Mouse (Mus musculus) testis, adult 2 months (tissue): ENCODE results near the gene Megf8. TPM values are rescaled to one million over a fixed set of nuclear protein-coding genes. Genes with fewer than 3 reads are reported as not detected.
A peak's percentile ranks its signal among the peaks of the same experiment; 100 is the strongest.

Source experiments
- H3K27ac ChIP-seq: fragments of 200-500 bp; 2 replicates; pipeline ENCODE4 v1.5.1; 2012; ENCODE audit warnings: low read depth, low read length; ENCODE audit not compliant: control insufficient read depth, insufficient read depth
- H3K27me3 ChIP-seq: fragments of 200-500 bp; 2 replicates; pipeline ENCODE4 v1.6.1; 2012; ENCODE audit warnings: mild to moderate bottlenecking, low read length, moderate library complexity; ENCODE audit not compliant: control insufficient read depth, insufficient read depth
- H3K36me3 ChIP-seq: fragments of 200-500 bp; 2 replicates; pipeline ENCODE4 v1.6.1; 2012; ENCODE audit warnings: mild to moderate bottlenecking, low read length; ENCODE audit not compliant: control insufficient read depth, insufficient read depth
- H3K4me1 ChIP-seq: fragments of 200-500 bp; 2 replicates; pipeline ENCODE4 v1.6.1; 2012; ENCODE audit warnings: low read length; ENCODE audit not compliant: control insufficient read depth, insufficient read depth
- H3K4me3 ChIP-seq: fragments of 200-500 bp; 2 replicates; pipeline ENCODE4 v1.5.1; 2012; ENCODE audit warnings: low read depth, mild to moderate bottlenecking, low read length, moderate library complexity, mixed read lengths; ENCODE audit not compliant: control insufficient read depth
- CTCF ChIP-seq: fragments of 200-500 bp; IDR thresholded peaks from 2 replicates; pipeline ENCODE4 v1.5.1; 2012; ENCODE audit warnings: low read depth, mild to moderate bottlenecking, inconsistent platforms, low read length, moderate library complexity; ENCODE audit not compliant: control insufficient read depth, insufficient read depth, insufficient replicate concordance
- POLR2A ChIP-seq: fragments of 200-500 bp; IDR thresholded peaks from 2 replicates; pipeline ENCODE4 v1.6.1; 2012; ENCODE audit warnings: low read depth, mild to moderate bottlenecking, inconsistent platforms, low read length, moderate library complexity; ENCODE audit not compliant: control insufficient read depth
- polyA plus RNA-seq: library from polyadenylated mRNA; depleted of rRNA; stranded (reverse); fragments of >200 nt; gene quantifications from 2 replicates; pipeline ENCODE4 v1.2.3, GENCODE M21; 2012

Megf8 gene
- polyA plus RNA-seq, 1 experiment = 17.0 TPM

GRCm38 (mm10) chr7:25365937-25366625 is 49.1 kb downstream of the Megf8 start:
- no peak for TF ChIP-seq POLR2A
- Histone ChIP-seq H3K4me1 (no peaks in the 10 kb centered on the region; the same call in 1 of the 2 replicates), H3K36me3 (no peaks in the 10 kb centered on the region), H3K27me3 (no peaks in the 10 kb centered on the region), H3K27ac (no peak overlapping the region), H3K4me3 (no peak overlapping the region)

GRCm38 (mm10) chr7:25367632-25368293 is 50.8 kb downstream of the Megf8 start:
- H3K27me3 ChIP-seq = no peaks in the 10 kb centered on the region
- no peak overlapping the region for H3K4me3 ChIP-seq
- no peak overlapping the region for H3K27ac ChIP-seq
- TF ChIP-seq POLR2A (no peak), CTCF (peak; percentile 19; the same call in 1 of the 2 replicates)
- H3K4me1 ChIP-seq = no peaks in the 10 kb centered on the region; the same call in 1 of the 2 replicates
- no peaks in the 10 kb centered on the region for H3K36me3 ChIP-seq

DNA sequence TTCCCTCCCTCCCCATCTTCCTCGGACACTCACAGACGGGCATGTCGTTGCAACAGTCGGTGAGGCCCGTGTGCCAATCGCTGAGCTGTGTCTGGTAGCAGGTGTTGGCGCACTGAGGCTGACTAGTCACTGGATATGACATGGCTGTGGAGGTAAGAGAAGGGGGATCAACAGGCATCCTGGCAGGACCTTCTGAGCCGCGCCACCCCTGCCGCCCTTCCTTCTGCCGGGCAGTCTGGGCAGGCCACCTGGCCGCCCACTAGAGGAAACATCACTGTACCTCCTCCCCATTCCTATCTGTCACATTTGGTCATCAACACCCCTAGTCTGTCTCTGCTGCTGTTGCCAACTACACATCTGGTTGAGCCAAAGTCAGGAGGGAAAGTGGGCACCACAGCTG is 51.4 kb downstream of the Megf8 start:
- Histone ChIP-seq H3K4me1 (no peaks in the 10 kb centered on the region; the same call in 1 of the 2 replicates), H3K4me3 (no peak overlapping the region), H3K27me3 (no peaks in the 10 kb centered on the region), H3K36me3 (no peaks in the 10 kb centered on the region), H3K27ac (no peak overlapping the region)
- TF ChIP-seq POLR2A (no peak), CTCF (no peak)

GRCm38 (mm10) chr7:25369058-25369749 is 52.2 kb downstream of the Megf8 start, which contains the start of gene Cnfn:
TSS of gene Cnfn (minus strand) at chr7:25369724.
- no peaks in the 10 kb centered on the region; the same call in 1 of the 2 replicates for H3K4me1 ChIP-seq
- no peak within 1 kb of the TSS for H3K27ac ChIP-seq
- TF ChIP-seq POLR2A = no peak
- TF ChIP-seq CTCF = no peak
- no peaks in the 10 kb centered on the region for H3K36me3 ChIP-seq
- H3K27me3 ChIP-seq = no peaks in the 10 kb centered on the region
- no peak within 1 kb of the TSS for H3K4me3 ChIP-seq

- Histone ChIP-seq H3K4me1 (peaks cover 13% of the 10 kb centered on the region), H3K36me3 (no peaks in the 10 kb centered on the region), H3K4me3 (no peak overlapping the region), H3K27me3 (no peaks in the 10 kb centered on the region), H3K27ac (no peak overlapping the region)
- TF ChIP-seq CTCF (no peak), POLR2A (no peak)
Observed at GRCm38 (mm10) chr7:25372441-25372840, 55.5 kb downstream of the Megf8 start.

- TF ChIP-seq POLR2A (no peak), CTCF (no peak)
- no peaks in the 10 kb centered on the region for H3K27me3 ChIP-seq
- no peaks in the 10 kb centered on the region for H3K36me3 ChIP-seq
- H3K27ac ChIP-seq = no peak overlapping the region
- peaks cover 25% of the 10 kb centered on the region for H3K4me1 ChIP-seq
- H3K4me3 ChIP-seq = peak overlapping the region; percentile 58
Observed at GRCm38 (mm10) chr7:25376556-25376955, 59.6 kb downstream of the Megf8 start.

DNA sequence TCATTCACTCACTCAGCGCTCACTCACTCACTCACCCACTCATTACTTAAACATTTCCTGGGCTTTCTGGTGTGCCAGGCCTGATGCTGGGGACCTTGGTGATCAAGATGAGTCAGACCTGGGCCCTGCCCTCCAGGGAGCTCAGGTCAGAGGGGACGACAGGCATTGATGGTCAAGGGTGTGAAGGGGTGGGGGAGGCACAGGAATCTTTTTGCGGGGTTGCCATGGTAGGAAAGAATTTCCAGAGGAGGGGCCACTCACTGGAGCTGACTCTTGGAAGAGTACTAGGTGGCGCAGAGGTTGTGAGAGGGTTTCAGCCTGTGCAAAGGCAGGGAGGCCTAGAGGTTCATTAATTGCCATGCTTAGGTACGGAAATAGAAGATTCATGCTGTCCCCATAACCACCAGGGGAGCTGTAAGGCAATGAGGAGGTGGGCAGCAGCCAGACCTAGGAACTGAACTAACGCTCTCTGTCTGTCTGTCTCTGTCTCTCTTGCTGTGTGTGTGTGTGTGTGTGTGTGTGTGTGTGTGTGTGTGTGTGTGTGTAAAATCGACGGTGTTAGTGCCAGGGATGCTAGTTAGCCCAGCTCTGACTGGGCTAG is 60.2 kb downstream of the Megf8 start:
- Histone ChIP-seq H3K4me1 (peaks cover 25% of the 10 kb centered on the region), H3K4me3 (peak overlapping the region; percentile 58), H3K36me3 (no peaks in the 10 kb centered on the region), H3K27me3 (no peaks in the 10 kb centered on the region), H3K27ac (no peak overlapping the region)
- TF ChIP-seq CTCF = no peak
- TF ChIP-seq POLR2A = no peak
